Mouse (Mus musculus) layer of hippocampus, postnatal 25 days (tissue): Measurements from ENCODE around the gene Snx20. TPM values are rescaled to one million over a fixed set of nuclear protein-coding genes. Genes with fewer than 3 reads are reported as not detected.

Source experiments
- DNase-seq, 2 experiments: peaks; one replicate each; pipeline ENCODE4 v3.0.0; 2022; ENCODE audit warnings: mixed read lengths in 2 of 2, low spot score in 1 of 2; ENCODE audit errors: extremely low spot score in 1 of 2
- total RNA-seq, 2 experiments: library from RNA; stranded (reverse); gene quantifications; 2 replicates each; pipeline ENCODE4 v1.2.3; 2021

Gene Snx20
- total RNA-seq, 2 experiments from 2014 or later: 1.2 to 1.6 TPM

- no peak for DNase-seq
These were observed 26.9 kb downstream of the Snx20 start for GRCm38 (mm10) chr8:88609036-88609435.

- DNase-seq: no peak
These were observed 30.4 kb downstream of the Snx20 start for GRCm38 (mm10) chr8:88605361-88606040.

- DNase-seq: no peak
These were observed 31.6 kb downstream of the Snx20 start for GRCm38 (mm10) chr8:88604065-88605038.

GRCm38 (mm10) chr8:88603446-88603989, 32.4 kb downstream of the Snx20 start:
- no peak for DNase-seq

GRCm38 (mm10) chr8:88599491-88599890, 36.4 kb downstream of the Snx20 start:
- DNase-seq: no peak

- no peak for DNase-seq
These were observed 37.4 kb downstream of the Snx20 start for GRCm38 (mm10) chr8:88598578-88598977.

- DNase-seq: no peak
These were observed 39.9 kb downstream of the Snx20 start for GRCm38 (mm10) chr8:88596042-88596441.

GRCm38 (mm10) chr8:88593947-88594346, 42.0 kb downstream of the Snx20 start:
- DNase-seq: no peak

- no peak for DNase-seq
These were observed 45.7 kb downstream of the Snx20 start for GRCm38 (mm10) chr8:88590226-88590625.

GRCm38 (mm10) chr8:88588205-88588889, 47.6 kb downstream of the Snx20 start:
- DNase-seq: no peak

GRCm38 (mm10) chr8:88583863-88584262, 52.1 kb downstream of the Snx20 start:
- no peak for DNase-seq

GRCm38 (mm10) chr8:88580785-88581184, 55.1 kb downstream of the Snx20 start:
- no peak for DNase-seq

- DNase-seq: no peak
These were observed 56.1 kb downstream of the Snx20 start for GRCm38 (mm10) chr8:88579668-88580330.

GRCm38 (mm10) chr8:88579246-88579645, 56.7 kb downstream of the Snx20 start:
- DNase-seq: no peak

GRCm38 (mm10) chr8:88578413-88579175, 57.3 kb downstream of the Snx20 start:
- no peak for DNase-seq

- DNase-seq: no peak
These were observed 58.3 kb downstream of the Snx20 start for GRCm38 (mm10) chr8:88577666-88578065.
